Mouse (Mus musculus) kidney, adult 18-20 months (tissue): Measurements from ENCODE around the gene Gm9789.
"Not testable (repeated sequence)": the region's sequence is repeated elsewhere in the genome, so short reads cannot be mapped to it uniquely, and the experiment has no call there.

ENCODE experiments used
- DNase-seq: peaks from one replicate; pipeline ENCODE4 v3.0.0; 2021

Gm9789 gene

DNA sequence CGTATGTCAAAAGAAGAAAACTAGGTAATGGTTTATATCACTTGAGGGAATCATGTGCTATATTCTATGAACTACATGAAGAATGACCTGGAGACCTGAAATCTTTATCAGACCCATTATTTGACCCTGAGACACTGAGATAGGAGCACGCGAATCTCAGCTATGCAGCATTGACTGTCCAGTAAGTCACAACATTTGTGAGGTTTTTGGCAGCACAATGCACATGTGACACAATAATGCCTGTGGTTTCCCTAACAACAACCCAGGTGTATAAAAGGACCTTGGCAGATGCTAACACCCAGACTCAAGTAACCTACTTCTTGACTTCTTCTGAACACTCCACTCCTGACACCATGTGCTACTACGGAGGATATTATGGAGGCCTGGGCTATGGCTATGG is at the start of gene Gm9789:
Gene Gm9789, plus strand, starts transcription at position 301 of the 400 bp plus-strand sequence.
- no peak for DNase-seq

DNA sequence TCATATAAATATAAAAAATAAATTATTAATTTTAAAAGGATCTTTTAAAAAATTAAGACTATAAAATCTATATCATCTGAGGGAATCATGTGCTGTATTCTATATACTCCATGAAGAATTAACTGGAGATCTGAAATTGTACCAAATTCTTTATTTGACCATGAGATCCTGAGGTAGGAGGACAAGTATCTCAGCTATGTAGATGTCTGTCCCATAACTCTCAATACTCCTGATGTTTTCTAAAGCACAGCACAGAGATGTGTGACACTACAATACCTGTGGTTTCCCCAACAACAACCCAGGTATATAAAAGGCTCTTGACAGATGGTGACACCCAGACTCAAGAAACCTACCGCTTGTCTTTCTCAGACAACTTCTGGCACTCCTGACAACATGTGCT is 17.2 kb upstream of the Gm9789 start, which contains the start of gene Gm6358:
Gene Gm6358, plus strand, starts transcription at position 301 of the 400 bp plus-strand sequence.
- no peak for DNase-seq

DNA sequence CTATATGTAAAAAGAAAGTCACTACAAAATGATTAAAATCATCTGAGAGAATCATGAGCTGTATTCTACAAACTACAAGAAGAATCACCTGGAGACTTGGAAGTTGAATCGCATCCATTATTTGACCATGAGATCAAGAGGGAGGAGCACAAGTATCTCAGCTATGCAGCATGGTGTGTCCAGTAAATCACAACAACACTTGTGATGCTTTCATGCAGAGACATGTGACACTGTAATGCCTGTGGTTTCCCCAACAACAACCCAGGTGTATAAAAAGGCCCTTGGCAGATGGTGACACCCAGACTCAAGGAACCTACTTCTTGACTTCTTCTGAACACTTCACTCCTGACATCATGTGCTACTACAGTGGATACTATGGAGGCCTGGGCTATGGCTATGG is 7.0 kb upstream of the Gm9789 start, which contains the start of gene Gm10061:
Gene Gm10061, plus strand, starts transcription at position 301 of the 400 bp plus-strand sequence.
- no peak for DNase-seq

DNA sequence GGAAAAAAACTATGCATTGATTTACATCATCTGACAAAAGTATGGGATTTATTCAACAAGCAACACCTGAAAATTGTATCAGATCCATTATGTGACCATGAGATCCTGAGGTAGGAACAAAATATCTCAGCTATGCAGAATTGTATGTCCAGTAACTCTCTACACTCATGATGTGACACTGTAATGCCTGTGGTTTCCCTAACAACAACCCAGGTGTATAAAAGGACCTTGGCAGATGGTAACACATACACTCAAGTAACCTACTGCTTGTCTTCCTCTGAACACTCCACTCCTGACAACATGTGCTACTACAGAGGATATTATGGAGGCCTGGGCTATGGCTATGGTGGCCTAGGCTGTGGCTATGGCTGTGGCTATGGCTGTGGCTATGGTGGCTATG is 11.4 kb downstream of the Gm9789 start, which contains the start of gene Gm7735:
Gene Gm7735, plus strand, starts transcription at position 301 of the 400 bp plus-strand sequence.
- DNase-seq, result not testable (repeated sequence)

DNA sequence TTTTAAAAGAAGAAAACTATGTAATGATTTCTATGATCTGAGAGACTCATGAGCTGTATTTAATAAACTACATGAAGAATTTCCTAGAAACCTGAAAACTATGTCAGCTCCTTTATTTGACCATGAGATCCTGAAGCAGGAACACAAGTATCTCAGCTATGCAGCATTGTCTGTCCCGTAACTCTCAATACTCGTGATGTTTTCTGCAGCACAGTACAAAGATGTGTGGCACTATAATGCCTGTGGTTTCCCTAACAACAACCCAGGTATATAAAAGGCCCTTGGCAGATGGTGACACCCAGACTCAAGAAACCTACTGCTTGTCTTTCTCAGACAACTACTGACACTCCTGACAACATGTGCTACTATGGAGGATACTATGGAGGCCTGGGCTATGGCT is 16.7 kb downstream of the Gm9789 start, which contains the start of gene 1110057P08Rik:
Gene 1110057P08Rik, plus strand, starts transcription at position 301 of the 400 bp plus-strand sequence.
- no peak for DNase-seq

DNA sequence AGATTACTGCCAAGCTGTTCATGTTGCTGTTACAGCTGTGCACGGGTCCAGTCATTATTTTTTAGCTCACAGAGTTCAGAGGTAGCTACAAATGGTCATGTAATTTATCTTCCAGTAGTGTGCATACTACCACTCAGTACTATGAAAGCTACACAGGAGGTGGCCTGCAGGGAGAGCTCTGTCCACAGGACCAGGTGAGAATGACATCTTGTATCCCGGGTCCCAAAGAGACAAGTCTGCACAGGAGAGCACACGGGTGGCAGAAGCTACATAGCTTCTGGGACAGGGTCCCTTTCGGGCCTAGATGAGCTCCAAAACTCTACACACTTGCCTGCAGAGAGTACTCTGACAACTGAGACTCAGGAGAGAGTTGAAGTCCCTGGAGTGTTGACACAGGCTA is 30.9 kb downstream of the Gm9789 start:
- DNase-seq, result no peak

DNA sequence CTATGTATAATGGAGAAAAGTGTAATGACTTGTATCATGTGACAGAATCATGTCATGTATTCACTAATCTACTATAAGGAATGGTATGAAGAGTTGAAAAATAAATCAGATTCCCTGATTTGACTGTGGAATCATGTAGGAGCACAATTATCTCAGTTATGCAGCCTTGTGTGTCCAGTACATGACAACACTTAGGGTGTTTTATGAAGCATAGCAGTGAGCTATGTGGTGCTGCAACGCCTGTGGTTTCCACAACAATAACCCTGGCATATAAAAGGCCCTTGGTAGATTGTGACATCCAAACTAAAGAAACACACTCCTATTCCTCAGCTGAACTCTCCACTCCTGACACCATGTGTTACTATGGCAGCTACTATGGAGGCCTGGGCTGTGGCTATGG is 47.8 kb downstream of the Gm9789 start, which contains the start of gene Krtap20-2:
Gene Krtap20-2, plus strand, starts transcription at position 301 of the 400 bp plus-strand sequence.
- no peak for DNase-seq
